Mouse (Mus musculus) neural tube, embryonic 10.5 days (tissue): Measurements from ENCODE around the gene Ttc8.

ENCODE experiments used
- DNase-seq: peaks from one replicate; pipeline ENCODE4 v3.0.0-alpha.2; 2017; ENCODE audit warnings: low spot score; ENCODE audit errors: extremely low spot score

Ttc8 gene

GRCm38 (mm10) chr12:98973461-98973860 is 53.1 kb downstream of the Ttc8 start:
- DNase-seq: no peak

GRCm38 (mm10) chr12:98974157-98974804 is 53.9 kb downstream of the Ttc8 start:
- no peak for DNase-seq

- DNase-seq: no peak
These were observed 60.7 kb downstream of the Ttc8 start for GRCm38 (mm10) chr12:98981081-98981480.

DNA sequence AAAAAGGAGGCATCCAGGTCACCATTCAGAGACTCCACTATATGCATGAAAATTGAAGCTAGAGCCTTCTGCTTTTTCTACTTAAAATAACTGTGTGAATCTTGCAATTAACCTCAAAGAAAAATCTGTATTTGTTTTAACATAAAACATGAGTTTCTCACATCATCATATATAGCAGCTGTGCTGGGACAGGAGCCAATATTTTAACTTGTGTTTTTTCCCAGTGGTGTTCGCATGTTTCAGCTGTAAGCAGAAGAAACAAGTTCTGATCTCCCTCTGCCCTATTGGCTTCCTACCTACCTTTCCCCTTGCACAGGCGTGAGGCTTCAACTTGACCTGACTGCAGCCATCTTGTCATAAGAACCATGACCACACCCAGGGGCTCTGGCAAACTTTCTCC is 64.4 kb downstream of the Ttc8 start:
- DNase-seq: no peak

DNA sequence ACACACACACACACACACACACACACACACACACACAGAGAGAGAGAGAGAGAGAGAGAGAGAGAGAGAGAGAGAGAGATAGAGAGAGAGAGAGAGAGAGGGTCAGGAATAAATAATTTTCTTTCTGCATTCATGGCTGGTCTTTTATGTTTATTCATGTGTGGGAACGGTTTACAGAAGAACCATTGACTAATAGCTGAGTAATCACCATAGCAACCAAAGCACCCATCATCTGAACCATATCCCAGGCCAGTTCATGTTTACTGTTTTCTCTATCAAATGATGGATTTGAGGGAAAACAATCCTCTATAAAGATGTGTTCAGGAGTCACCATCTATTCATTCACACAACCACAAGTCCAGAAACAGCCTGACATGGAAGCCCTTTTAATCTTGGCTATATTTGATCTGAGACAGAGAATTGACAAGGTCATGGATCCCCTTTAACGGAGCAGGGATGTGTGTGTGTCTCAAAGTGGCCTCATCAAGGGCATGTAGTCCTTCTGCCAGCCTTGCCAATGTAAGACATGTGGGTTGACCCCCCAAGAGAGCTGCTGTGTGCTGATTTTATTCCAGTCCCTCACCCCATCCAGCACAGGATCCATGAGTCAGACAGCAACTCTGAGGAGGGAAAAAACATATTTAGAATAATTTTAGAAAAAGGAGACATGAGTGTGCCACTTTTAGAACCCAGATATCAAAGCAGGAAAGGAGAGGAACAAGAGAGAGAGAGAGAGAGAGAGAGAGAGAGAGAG is 70.9 kb downstream of the Ttc8 start:
- no peak for DNase-seq

- no peak for DNase-seq
These were observed 71.4 kb downstream of the Ttc8 start for GRCm38 (mm10) chr12:98991830-98992216.

DNA sequence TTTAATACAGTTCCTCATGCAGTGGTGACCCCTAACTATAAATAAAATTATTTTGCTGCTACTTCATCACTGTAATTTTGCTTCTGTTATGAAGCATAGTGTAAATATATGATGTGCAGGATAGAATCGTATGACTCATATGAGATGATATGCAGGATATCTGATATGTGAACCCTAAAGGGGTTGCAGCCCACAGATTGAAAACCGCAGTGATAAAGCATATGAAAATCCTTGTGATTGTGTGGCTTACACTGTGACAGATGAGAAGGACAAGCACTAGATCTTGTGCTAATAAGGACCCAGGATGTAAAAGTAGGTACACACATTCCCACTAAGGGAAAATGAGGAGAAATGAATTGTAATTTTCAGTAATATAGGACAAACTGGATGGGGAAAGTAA is 73.4 kb downstream of the Ttc8 start:
- DNase-seq: no peak

GRCm38 (mm10) chr12:98994366-98994765 is 74.0 kb downstream of the Ttc8 start:
- no peak for DNase-seq

DNA sequence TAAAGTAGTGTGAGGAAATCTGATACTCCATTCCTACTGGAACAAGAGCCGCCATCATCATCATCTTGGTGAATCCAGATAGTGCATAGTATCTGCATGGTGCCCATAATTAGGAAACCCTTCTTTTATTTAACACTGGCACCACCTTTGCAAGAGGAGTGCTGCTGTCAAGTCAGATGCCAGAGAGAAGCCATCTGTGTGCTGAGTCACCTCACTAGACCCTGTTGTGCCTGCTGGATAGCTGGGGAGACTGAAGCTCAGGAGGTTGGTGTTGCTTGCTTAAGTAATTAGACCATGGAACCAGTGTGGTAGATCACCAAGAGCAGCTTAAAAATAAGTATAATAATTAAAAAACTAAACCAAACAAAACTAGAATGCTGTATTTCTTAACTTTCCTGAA is 75.5 kb downstream of the Ttc8 start:
- no peak for DNase-seq

- DNase-seq: no peak
These were observed 76.2 kb downstream of the Ttc8 start for GRCm38 (mm10) chr12:98996581-98996988.

DNA sequence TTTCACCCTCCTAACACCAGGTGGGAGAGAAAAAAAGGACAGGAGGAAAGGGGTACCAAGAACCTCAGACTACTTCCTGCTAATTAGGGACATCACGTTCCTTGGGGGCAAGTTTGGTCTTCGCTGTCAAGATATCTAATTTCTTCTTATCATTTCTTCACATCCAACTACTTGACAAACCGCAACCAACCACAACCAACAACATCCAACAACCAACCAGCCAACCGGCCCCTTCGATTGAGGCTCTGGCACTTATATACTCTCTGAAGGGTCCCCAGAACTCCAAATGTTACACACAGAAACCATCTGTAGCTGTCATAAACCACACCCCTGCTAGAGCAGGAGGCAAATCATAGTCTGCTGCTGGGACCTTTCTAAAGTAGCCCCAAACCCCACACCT is 76.7 kb downstream of the Ttc8 start:
- no peak for DNase-seq

DNA sequence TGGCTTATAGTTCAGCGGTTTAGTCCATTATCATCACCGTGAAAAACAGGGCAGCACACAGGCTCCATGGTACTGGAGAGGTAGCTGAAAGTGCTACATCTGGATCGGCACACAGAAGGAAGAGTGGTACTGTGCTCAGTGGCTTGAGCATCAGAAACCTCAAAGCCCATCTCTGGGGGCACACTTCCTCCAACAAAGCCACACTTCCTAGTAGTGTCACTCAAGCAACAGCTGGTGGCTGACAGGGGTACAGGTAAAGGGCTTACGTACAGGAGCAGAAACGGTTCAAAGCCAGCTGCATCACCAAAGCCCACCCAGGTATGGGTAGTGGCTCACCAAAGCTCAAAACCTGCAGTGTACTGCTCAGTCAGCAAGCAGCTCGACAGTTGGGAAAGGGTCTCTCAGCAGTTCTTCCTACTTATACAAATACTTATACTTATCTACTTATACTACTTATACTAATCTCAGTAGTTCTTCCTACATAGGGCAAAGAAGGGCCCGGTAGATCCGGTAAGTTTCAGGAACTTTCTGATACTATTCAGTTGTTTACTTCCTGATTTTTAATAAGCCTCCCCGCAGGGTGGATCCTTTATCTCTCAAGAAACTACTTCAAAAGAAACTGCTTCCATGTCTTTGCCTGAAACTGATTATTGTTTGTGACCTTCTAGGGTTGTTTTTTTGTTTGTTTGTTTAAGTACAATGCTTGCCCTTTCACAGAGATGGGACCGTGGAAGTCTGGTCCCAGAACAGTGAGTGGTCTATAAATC is 78.5 kb downstream of the Ttc8 start:
- no peak for DNase-seq

DNA sequence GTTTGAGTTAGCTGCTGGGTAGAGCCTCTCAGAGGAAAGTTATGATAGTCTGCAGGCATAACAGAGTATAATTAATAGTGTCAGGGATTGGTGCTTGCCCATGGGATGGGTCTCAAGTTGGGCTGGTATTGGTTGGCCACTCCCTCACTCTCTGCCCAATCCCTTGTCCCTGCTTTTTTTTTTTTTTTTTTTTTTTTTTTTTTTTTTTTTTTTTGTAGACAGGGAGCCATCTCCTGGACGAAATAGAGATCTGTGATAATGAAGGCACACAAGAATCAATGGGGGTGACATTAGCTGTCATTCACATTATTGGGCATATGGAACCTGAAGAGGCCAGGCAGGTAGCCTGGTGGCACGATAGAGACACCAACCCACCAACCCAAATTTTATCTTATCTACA is 79.9 kb downstream of the Ttc8 start:
- no peak for DNase-seq

DNA sequence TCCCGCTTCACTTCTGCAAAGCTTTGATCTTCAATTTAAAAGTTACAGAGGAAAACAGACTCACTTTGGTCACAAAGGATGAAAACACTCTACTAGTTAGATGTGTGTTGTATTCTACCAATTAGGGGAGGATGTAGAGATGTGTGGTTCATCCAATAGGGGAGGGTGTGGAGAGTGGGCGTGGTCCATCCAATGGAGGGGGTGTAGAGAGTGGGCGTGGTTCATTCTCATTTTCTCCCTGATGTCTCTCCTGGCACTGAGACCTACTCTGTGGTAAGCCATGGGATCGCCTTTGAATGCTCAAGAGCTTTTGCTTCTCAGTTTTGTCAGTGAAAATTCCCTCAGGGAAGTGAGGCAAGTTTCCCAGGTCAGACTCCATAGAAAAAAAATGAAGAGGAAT is 82.7 kb downstream of the Ttc8 start:
- no peak for DNase-seq

GRCm38 (mm10) chr12:99004752-99005151 is 84.4 kb downstream of the Ttc8 start:
- no peak for DNase-seq

DNA sequence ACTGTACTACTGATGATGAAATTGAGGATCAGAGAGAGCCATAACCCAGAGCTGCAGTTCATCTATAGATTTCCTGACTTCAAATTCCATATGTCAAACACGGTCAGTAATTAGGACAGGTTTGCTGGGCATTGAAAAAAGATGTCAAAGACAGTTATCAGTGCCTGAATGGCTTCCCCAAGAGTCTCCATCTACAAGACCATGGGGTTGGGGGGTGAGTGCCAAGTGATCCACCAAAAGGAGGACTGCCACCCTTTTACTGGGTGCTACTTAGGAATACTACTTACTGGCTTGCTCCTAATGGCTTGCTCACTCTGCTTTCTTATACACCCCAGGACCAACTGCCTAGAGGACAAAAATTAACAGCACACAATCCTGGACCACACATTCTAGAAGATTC is 88.4 kb downstream of the Ttc8 start:
- DNase-seq: no peak

DNA sequence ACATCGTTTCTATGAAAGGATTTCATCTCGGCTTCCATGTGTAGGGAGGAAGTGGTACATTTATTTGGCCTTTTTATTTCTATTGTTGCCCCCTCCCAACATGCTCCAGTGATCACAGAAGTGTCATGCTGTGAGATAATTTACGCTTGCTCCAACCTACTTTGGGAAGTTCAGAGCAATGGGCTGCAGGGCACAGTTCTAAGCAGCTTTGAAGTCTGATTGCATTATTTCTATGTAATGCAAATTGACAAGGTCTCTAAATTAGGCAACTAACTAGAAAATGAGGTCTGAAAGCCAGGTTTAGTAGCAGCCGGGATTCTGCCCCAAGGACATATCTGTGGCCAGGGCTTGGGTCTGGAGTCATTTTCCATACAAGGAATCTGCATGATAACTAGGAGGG is 89.1 kb downstream of the Ttc8 start:
- DNase-seq: no peak

DNA sequence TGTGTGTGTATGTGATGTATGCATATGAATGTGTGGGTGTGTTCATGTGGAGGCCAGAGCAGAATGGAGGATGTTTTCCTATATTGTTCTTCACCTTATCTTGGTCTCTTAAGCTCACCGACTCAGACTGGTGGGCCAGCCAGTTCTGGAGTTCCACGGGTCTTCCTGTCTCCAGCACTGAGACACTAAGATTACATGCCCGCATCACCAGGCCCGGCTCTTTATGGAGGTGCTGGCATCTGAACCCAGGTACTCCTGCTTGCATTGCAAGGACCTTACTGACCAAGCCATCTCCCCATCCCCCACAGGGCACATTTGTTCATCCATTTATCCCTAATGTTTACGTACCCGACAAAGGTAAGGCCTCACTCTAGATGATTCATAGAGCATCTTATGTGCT is 89.7 kb downstream of the Ttc8 start:
- DNase-seq: peak; percentile 17

DNA sequence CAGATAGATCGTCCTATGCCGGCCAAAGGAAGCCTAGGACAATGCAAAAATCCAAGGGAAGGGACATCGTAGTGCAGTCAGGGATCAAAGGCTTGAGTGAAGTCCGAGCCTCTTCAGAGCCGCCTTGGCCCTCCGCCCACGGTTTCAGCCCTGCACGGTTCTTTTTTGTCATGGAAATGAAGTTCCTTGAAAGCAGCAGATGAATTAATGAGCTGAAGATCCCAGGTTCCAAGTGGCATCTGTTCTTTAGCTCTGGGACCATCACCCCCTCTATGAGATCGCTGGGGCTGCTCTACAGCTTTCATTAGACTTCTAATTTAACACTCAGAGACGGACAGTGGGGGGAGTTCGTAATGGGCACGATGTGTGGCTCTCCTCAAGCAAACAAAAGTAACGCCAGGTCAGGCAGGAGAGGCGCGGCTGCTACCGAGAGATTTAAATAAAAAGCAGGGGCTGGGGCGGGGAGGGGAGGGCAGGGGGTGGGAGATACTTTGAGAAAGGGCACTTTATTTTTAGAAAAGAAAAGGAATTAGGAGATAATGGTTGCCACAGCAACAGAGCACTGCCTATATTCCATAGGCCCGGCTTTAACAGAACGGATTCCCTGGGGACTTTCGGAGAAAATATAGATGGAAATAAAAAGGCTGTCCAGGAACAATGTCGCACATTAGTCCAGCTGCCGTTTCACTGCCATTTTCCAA is 90.9 kb downstream of the Ttc8 start:
- peak; percentile 62 for DNase-seq

DNA sequence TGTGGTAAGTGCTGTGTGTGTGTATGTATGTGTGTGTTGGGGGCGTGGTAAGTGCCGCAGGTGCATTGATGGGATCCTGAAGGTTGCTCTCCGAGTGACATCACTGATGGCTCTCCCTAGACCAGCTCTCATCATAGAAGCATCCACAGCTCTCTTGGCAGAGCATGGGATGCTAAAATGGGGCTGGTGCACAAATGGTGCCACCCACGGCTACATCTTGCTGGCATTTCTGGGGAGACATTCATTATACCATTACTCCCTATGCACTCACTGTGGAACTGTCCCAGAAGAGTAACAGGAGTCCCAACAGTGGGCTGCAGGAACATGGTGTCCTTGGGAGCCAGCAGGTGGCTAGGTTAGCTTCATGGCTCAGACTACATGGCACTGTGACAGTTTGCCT is 95.5 kb downstream of the Ttc8 start:
- no peak for DNase-seq

GRCm38 (mm10) chr12:99024430-99024960 is 104.1 kb downstream of the Ttc8 start:
- DNase-seq: no peak

DNA sequence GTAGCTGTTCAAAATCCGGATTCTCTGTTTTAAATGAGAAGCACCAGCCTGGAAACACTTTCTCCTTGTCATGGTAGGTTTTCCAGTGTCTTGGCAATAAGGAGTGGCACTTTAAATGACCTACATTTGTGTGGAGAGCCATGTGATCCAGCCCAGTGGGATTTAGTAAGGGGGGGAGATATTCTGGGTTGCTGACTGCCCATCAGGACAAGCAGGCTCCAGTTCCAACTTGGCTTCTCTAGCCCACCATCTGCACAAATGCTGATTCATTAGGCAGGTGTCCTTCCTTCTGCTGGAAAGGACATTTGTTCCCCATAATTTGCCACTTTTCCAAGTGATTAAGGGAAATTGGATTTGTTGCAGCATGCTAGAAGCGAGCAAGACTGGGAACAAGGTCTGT is 105.9 kb downstream of the Ttc8 start:
- DNase-seq: no peak
